Mouse (Mus musculus): Measurements from ENCODE around the gene Tnfrsf8.
"Not testable (repeated sequence)": the region's sequence is repeated elsewhere in the genome, so short reads cannot be mapped to it uniquely, and the experiment has no call there.

The Tnfrsf8 gene

DNA sequence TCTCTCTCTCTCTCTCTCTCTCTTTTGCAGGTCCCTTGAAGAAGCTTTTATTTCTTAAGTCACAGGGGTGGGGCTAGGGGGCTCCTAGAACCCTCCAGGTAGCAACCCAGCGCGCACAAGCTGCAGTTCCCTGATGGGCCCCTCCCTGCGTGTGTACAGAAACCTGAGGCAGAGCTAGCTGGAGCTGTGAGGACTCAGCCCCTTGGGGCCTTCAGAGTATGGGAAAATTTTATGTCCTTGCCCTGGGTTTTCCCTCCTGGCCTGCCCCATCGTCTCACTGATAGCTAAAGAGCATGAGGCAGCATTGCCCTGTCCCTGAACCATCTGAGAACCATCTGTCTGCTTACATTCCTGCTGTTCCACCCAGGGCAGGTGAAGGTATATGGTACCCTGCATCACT, 8.5 kb downstream of the Tnfrsf8 start:
- DNase-seq: no peak

DNA sequence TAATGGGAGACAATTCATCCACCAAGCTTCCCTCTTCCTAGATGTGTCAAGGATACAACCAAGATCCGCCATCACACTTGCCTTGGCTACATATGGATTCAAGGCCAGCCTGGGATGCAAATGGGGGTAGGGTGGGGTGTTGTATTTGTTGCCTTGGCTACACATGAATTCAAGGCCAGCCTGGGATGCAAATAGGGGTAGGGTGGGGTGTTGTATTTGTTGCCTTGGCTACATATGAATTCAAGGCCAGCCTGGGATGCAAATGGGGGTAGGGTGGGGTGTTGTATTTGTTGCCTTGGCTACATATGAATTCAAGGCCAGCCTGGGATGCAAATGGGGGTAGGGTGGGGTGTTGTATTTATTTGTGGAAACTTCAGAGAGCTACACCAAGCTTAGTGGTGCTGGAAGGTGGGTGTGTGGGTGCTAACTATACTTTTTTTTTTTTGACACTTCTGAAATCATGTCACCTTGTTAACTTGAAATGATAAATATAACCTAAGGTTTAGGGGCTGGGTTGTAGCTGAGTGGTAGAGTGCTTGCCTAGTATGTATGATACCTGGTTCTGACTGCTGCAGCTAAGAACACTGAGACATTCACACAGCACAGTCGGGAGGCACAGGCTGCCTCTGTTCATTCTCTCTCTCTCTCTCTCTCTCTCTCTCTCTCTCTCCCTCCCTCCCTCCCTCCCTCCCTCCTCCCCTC, 9.2 kb downstream of the Tnfrsf8 start:
- DNase-seq: not testable (repeated sequence)

DNA sequence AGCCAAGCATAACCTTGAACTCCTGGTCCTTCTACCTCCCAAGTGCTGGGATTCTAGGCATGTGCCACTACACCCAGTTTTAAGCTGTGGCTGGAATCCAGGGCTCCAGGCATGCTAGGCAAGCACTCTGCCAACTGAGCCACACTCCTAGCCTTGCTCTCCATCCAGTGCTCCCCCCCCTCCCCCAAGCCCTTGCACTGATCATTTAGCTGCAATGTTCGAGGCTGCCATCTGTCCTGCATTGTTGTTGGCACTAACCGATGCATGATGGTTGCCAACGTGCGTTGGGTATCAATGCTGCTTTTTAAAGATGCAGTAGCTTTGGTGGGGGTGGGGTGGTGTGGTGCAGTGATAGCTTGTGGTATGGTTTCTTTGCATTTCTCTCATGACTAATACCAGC, 10.9 kb downstream of the Tnfrsf8 start:
- DNase-seq: no peak

DNA sequence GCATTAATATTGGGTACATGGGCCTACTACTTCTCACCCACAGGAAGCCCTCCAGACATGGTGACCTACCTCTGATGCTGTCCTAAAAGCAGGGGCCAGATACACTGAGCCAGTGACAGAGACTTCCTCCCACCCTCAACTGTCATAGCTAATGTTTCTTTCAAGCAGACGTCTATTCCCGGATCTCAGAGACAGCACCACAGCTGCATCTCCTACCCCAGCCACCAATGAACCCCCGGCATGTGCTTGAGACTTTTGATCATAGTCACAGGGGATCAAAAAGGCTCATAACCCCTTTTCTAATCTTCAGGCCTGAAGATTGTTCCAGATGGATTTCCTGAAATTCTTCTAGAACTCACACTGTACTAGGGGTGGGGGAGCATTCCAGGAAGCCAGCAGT, 12.9 kb downstream of the Tnfrsf8 start:
- DNase-seq: peak; percentile 61

DNA sequence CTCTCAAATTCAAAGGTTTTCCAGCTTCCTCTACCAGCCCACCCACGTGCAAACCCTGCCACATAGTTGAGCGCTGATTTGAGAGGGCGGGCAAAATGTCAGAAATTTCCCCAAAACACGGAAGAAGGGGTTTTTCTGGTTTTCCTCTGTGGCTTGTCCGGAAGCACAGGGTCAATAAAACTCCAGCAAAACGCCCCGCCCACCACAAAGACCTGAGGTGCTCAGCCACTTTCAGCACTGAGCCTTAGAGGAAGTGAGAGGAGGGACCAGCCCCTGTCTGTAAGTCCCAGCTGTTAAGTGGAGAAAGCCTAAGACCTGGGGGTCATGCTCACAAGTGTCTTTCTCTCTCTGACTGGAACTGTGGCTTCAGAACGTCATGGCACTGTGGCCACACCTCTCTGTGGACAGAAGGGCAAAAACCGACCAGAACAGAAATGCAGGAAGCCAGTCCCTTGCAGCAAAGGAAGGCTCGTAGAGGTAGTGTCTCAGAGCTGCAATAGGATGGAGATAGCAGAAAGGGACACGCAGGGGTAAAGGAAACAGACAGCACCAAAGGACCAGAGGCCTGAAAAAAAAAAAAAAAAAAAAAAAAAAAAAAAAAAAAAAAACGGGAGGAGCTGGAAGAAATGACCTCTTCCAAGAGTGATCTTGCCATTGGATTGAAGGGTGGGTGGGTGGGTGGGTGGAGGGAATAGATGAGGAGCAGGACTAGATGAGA, 14.6 kb downstream of the Tnfrsf8 start:
- peak; percentile 69 for DNase-seq

DNA sequence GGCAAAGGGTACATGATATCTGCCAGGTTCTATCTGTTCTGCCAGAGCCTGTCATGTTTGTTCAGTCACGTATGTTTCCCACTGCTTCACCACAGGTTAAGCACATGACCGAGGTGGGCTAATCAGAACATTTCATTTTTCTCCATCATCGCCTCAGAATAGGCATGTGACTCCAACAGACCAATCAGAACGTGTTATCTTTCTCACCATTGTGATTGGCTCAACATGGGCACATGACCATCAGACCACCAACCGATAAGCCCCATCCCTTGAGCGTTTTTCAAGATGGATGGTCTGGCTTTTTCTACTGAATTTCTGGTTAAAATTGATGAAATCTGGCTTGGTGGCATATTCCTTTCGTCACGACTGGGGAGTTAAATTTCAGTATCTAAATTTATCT, 15.6 kb downstream of the Tnfrsf8 start:
- no peak for DNase-seq

DNA sequence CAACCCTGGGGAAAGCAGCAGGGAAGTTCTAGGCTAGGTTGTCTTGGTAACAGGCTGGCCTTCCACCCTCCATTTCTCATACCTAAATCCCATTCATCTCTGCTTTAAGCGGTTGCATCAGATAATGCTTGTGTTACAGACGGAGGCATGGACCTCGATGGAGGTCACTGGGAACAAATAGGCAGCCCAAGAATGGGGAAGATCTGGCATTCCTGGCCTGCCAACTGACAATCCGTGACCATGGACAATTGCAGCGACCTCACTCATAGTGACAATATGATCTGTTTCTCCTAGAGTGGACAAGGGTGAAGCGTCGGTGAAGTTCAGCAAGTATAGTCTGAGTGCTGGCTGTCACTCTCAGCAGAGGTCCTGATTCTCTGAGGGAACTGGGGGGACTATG, 16.1 kb downstream of the Tnfrsf8 start:
- DNase-seq: no peak

DNA sequence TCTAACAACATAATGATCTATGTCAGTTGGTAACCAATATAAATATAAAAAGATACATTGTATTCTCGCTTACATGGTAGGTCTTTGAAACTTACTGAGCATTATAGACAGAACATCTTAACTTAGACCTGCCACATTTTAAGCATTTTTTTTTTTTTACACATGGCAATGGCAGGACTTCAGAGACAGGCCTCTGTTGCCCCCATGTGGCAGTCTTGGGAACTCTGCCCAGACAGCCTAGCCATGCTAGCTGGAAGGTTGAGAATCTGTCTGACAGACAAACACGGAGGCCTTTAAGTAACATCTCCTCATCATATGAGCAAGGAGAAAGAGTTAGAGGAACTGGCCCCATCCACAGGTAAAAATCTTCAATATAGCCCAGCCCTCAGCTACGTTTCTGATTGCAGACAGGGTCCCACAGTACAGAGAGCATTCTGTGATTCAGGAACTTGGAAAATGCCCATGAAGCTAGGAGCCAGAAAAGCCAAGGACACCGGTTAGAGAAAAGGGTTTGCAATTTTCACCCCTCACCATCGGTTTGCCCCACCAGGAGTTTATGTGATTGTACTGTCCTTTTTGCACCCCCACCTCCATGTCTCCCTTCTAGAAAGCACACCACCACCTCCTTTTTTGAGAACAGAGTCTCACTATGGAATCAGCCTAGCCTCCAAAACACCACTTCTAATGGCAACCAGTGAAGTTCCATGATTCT, 19.2 kb downstream of the Tnfrsf8 start:
- peak; percentile 85 for DNase-seq

DNA sequence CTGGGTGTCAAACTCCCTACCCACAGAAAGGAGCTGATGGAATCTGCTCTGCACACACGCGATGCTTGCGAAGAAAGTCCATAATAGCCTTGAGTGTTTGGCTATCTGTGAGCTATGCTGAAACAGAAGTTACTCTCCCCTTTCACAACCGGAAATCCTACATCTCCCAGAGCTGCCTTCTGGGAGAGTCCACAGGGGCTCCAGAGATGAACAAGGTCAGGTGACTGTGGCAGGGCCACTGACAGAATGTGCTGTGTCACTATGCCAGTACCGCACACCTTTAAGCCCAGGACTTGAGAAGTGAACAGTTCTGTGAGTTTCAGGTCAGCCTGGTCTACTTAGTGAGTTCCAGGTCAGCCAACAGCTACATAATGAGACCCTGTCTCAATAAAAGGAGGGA, 20.4 kb downstream of the Tnfrsf8 start:
- DNase-seq: no peak

DNA sequence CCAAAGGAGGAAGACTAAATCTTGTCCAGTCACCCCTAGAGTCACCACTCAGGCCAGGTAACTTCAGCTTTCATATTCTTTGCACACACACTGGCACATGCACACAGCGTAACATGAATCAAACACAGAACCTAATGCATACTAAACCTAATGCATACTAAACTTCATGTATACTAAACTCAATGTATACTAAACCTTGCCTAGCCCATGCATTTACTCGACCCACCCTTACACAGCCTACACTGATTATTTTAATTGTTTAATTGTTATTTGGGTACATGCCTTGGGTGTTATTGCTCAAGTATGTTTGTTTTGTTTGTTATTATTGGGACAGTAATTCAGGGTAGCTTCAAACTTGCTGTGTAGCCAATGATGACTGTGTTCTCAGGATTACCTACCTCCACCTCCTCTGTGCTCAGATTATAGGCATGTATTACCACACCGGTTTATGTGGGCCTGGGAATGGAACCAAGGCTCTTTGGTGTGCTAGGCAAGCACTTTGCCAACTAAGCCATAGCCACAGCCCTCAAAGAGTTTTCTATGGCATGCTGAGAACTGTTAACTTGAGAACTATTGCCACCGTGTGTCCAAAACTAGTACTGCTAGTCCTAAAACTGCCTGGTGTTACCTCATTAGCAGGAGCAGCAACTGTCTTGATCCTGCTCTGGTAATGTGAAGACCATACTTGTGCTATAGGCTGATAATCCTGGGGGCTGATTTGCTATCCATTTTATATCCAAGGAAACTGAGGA, 28.4 kb downstream of the Tnfrsf8 start:
- DNase-seq: peak; percentile 77

DNA sequence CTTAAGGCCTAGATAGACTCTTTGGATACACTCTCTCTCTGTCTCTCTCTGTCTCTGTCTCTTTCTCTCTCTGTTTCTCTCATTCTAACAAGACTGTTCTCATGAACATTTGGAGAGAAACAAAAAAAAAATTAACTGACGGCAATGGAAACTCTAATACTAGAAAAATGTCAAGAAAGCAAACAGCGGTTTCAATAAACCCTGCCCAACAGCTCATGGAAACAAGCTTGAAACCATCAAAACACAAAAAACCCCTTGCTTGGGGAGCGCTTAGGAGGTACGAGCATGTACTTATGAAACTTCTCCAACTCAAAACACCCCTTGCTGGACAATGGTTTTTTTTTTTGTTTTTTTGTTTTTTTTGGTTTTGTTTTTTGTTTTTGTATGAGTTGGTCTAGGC, 30.3 kb downstream of the Tnfrsf8 start:
- no peak for DNase-seq

DNA sequence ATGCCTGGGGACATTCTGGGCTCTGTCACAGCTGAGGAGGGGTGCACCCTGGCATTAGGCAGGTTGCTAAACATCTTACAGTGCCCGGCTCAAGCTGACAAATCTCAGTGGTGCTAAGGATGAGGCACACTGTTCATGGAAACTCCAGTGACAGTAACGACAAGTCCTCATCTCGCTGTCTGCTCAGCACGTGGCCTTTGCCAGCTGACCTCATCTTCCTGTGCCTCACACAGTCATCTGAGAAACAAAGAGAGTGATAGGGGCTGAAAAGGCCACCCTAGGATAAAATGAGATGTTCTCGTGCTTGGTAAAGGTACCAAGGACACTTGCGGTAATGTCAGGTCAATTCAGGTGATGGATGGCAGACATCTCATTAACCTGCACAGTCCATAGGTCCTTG, 31.5 kb downstream of the Tnfrsf8 start:
- no peak for DNase-seq

DNA sequence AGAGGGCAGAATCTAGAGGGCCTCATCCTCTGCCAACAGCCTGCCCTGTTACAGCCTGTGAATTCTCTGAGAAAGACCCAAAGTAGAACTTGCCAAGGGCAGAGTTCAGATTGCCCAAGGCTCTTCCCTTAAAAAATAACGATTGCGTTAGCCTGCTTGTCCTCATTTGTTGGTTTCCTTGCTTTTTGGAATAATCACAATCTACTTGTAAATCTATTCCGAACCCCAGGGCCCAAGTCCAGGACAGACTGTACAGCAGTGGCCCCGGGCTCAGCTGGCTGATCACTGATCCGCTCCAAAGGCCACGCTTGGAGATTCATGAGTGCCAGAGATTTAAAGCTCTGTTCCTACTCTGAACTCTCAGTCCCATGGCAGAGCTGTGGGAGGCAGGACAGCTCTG, 34.0 kb downstream of the Tnfrsf8 start:
- DNase-seq: no peak

DNA sequence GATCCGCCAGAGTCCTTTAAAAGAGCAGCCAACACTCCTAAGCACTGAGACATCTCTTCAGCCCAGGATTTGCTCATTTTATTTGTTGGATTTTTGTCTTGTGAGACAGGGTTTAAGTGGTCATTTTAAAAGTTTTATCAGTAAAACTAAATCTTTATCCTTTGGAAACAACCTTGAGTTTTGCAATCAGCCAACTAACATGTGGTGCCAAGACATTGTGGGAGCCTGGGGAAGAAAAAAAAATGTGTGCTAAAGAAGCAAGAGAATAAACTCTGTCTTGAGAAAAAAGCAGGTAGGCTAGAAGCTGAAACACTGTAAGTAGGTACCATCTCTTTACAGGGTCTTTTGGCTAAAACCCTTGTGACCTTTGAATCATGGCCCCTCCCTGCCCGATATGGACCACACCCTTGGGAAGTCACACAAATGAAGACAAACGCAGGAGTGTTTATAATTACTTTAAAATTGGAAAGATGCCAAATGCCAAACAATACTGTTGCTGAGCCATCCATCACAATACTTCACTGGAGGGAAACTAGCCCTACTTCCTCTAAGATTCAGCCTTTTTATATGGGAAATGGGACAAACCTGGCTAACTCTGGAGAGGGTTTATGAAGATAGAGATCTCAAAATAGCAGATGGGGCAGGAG, 36.1 kb downstream of the Tnfrsf8 start:
- no peak for DNase-seq

DNA sequence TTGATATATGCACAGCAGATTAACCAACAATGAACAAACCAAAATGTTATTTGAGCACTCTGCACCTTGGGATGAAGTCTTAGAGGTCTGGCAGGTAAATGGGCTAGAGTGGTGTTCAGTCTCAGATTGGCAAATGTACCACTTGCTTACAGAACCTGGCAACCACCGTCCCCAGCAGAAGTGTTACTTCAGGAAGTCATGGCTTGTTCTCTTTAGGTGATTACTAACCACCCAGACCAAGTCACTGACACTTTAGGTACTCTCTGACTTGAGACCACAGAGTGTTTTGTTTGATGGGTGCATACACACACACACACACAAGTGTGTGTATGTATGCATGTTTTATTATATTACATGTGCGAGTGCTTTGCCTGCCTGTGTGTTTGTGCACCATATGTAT, 36.7 kb downstream of the Tnfrsf8 start:
- DNase-seq: no peak

DNA sequence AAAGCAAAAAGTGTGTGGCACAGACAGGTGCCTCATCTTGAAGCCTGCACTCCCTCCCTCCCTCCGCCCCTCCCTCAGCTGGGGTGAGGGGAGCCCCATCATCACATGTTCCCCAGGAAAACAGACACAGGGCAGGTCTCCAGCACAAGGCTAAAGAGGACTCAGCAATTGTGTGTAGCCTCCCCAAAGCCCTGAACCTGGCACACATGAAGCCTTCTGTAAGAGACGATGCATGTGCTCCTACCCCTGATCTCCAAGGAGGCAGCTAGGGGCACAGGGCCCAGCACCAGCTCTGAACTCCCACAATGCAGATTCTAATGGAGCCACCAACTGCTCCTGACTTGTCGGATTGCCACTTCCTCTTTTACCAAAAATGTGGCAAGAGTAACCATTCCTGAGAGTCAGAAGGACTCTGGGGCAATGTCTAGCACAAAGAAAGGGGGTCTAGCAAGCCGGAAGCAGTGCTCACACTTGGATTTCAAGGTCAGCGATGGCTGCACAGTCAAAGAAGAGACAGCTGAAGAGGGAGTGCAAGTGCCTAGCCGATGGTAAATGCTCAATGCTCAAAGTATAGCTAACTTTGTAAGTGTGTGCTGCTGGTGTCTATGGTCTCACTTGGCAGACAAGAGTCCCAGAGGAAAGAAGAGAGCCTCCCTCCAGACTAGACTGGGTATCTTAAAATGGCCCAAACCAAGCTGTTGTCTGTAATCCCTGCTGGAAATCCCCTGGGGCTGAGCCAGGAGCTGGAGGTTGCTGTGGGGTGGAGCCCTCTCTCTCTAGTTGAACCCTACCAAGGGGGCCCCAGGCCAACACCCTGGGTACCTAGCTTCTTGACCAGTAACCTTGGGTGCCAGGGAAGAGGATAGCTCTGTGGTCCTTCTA, 38.4 kb downstream of the Tnfrsf8 start:
- DNase-seq: peak; percentile 30

DNA sequence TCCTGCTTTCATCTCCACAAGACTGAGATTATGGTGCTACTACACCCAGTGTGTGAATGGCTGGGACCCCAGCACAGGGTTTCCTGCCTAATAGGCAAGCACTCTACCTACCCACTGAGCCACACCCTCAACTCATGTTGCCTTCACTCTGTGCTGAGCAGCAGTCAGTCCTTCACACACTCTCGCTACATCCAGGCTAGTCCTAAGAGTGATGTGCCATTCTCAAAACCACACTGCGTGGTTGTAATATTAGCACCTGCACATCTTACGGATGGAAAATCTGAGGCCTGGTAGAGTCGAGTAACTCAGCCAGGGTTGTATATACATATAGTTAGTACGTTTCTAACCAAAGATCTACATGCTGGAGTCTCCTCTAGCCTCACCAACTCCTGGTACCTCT, 40.1 kb downstream of the Tnfrsf8 start:
- DNase-seq: no peak

DNA sequence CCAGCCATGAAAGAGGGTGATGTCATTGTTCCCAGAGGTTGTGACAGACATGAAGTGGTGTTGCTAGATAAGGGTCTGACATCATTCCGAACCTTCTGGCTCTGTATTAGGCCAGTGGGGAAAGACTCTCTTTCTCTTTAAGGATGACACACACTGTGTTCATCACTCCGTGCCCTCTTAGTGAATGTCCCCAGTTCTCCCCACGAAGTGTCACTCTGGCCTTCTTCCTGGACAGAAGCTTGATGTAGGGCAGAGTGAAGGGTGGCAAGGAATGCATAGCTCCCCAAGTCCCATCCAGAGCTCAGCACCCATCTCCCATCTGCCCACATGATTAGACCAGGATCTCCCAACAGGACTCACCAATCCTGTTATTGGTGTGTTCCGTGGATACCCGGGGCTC, 41.0 kb downstream of the Tnfrsf8 start:
- no peak for DNase-seq

DNA sequence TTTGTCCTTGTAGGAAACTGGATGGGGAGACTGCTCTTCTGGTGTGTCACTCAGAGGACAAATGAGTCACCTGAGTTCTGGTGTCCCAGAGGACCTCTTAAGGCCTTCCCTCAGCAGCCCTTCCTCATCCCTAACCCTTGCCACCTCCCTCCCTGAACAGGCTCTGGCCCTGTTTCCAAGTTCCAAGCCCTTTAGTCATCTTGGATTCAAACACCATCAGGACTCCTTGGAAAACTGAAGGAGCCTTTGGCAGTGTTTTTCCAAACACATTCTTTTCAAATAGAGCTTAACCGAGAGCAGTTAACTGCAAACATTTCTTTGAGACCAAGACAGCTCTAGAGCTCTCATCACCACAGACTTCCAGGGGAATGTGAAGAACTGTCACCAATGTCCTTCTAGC, 42.2 kb downstream of the Tnfrsf8 start:
- DNase-seq: no peak

DNA sequence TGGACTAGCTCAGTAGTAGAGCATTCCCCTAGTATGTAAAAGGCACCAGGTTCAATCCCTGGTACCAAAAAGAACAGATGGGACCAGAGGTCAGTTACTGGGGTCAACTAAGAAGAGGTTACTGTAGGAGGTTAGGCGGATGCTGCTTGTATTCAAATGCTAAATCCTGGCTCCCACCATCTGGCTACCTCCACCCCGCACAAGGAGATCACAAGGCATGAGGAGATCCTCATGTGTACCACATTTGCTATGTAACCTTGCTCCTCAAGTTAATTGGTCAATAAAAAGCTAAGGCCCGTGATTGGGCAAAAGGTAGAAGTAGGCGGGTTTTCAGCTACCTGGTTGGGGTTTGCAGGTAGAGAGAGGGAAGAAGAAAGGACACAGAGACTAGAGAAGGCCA, 43.3 kb downstream of the Tnfrsf8 start:
- no peak for DNase-seq

DNA sequence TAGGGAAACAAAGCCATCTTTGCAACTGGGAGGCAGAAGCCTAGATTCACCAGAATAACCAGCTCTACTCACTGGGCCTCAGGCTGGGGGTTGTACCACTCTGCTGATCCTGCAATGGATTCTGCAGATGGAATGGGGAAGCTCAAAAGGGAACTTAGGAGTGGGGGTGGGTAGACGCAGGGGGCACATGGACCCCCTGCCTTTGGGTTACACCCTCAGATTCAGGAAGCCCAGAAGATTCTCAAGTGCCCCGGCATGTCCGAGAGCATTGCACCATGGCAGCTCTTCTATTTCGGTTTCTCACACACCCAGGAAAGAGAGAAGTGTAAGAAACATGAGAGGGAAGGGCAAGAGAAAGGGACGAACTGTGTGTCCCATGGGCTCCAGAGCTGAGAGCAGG, 44.8 kb downstream of the Tnfrsf8 start:
- no peak for DNase-seq

DNA sequence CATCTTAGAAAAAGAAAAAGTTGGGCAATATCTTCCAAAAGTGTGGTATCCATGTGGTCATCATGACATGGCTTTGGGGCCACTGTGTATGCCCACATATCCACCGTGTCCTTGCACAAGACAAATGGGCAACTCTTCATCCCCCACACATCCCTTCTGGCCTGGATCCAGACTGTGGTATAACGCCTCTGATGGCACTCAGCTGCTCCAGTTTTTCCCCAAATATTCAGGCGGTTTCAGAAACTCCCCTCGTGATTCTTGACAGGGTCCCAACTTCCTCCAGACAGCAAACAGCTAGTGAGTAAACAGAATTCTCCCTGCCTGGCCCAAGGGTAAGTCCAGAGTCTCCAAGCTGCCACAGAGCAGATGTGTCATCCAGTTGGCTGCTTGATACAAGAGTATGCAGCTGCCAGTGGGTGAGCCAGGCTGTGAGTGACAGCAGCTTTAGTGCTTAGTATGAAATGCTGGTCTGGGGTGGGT, 47.3 kb downstream of the Tnfrsf8 start:
- no peak for DNase-seq
